In the genomic region with DNA sequence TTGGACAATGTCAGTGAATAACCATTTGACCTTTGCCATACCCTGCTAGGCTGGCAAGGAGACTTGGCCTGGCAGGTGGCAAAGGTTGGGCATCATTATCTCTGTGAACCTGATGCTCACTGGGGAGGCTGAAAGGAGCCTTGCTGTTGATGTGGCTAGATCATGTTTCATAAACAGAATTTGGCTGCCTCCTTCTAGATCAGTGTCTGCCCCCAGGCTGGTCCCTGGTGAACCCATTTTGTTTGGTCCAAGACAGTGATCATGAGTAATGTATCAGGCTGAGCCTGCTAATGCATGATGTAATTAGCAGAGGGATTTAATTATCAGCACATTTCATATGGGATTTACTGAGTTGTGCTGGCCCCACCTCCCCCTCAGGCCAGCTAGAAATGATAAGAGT, we compare ENCODE assay signal across 29 mouse cellular contexts.
DNase-seq lines count a peak whose midpoint lies in the region; ATAC-seq lines count a peak whose summit lies in the region.
"Had no signal": no experiment of that assay in that cellular context is flagged by ENCODE, and none has a peak within 500 bp of the region (broad histone marks: within the 10 kb centered on the region; RNA-seq: fewer than 3 reads in every experiment).

No protein-coding gene starts in this region.

- no peak overlapping the region for H3K9ac ChIP-seq in hindbrain, embryonic 16.5 days (ENCODE audit: low read depth, low read length)
- no peak overlapping the region for H3K9ac ChIP-seq in embryonic facial prominence, embryonic 14.5 days (ENCODE audit: low read depth, low read length)
- H3K9ac ChIP-seq: embryonic facial prominence, embryonic 12.5 days; forebrain, embryonic 13.5 days; heart, embryonic 13.5 days; hindbrain, embryonic 12.5 days; hindbrain, embryonic 15.5 days; intestine, embryonic 15.5 days had no signal

- no peaks in the 10 kb centered on the region for H3K36me3 ChIP-seq in hindbrain, embryonic 10.5 days
- no peaks in the 10 kb centered on the region for H3K36me3 ChIP-seq in hindbrain, embryonic 16.5 days (ENCODE audit: control insufficient read depth, insufficient read depth, low read length)
- H3K36me3 ChIP-seq in embryonic facial prominence, embryonic 10.5 days (replicated peaks) = no peaks in the 10 kb centered on the region
- H3K36me3 ChIP-seq in embryonic facial prominence, embryonic 14.5 days (ENCODE audit: control insufficient read depth, insufficient read depth, low read length) = no peaks in the 10 kb centered on the region
- H3K36me3 ChIP-seq: embryonic facial prominence, embryonic 12.5 days; forebrain, embryonic 10.5 days; heart, embryonic 10.5 days; heart, embryonic 13.5 days; hindbrain, embryonic 12.5 days; hindbrain, embryonic 15.5 days; intestine, embryonic 15.5 days had no signal

- peaks cover 8% of the 10 kb centered on the region; the same call in 1 of the 2 replicates for H3K4me1 ChIP-seq in hindbrain, embryonic 10.5 days (replicated peaks)
- H3K4me1 ChIP-seq in hindbrain, embryonic 16.5 days (ENCODE audit: control insufficient read depth, insufficient read depth, low read depth, low read length) = no peaks in the 10 kb centered on the region
- peaks cover 30% of the 10 kb centered on the region for H3K4me1 ChIP-seq in embryonic facial prominence, embryonic 10.5 days
- H3K4me1 ChIP-seq in embryonic facial prominence, embryonic 14.5 days (ENCODE audit: control insufficient read depth, insufficient read depth, low read length) = no peaks in the 10 kb centered on the region
- H3K4me1 ChIP-seq: embryonic facial prominence, embryonic 12.5 days; forebrain, embryonic 13.5 days; heart, embryonic 10.5 days; heart, embryonic 13.5 days; hindbrain, embryonic 12.5 days; hindbrain, embryonic 15.5 days; intestine, embryonic 15.5 days had no signal

- peak; percentile 11 for DNase-seq in adrenal gland, postnatal 14 days
- DNase-seq in adrenal gland, postnatal 10 days = no peak
- DNase-seq in hindbrain, embryonic 10.5 days (ENCODE audit: low spot score) = peak; percentile 7
- peak; percentile 31 for DNase-seq in embryonic facial prominence, embryonic 10.5 days (ENCODE audit: low spot score)
- DNase-seq in embryonic facial prominence, embryonic 14.5 days (ENCODE audit: low spot score) = peak; percentile 35
- DNase-seq in cerebellum, adult 18-20 months = no peak
- no peak for DNase-seq in thymus, postnatal 0 days (ENCODE audit: low spot score)
- DNase-seq: cerebellum, adult 2 months; cerebellum, postnatal 14 days; embryo, embryonic 11 days; gastrocnemius, postnatal 10 days; gastrocnemius, postnatal 36 days; heart, adult 2 months; heart, postnatal 14 days; heart, postnatal 4 days; kidney, adult 11 months; kidney, adult 8-10 months had no signal

- H3K27me3 ChIP-seq in hindbrain, embryonic 10.5 days (ENCODE audit: insufficient read depth, poor library complexity, severe bottlenecking) = no peaks in the 10 kb centered on the region
- H3K27me3 ChIP-seq in hindbrain, embryonic 16.5 days (replicated peaks; ENCODE audit: control insufficient read depth, insufficient read depth, low read length) = no peaks in the 10 kb centered on the region
- no peaks in the 10 kb centered on the region for H3K27me3 ChIP-seq in embryonic facial prominence, embryonic 10.5 days (replicated peaks; ENCODE audit: low read depth, poor library complexity, severe bottlenecking)
- H3K27me3 ChIP-seq in embryonic facial prominence, embryonic 14.5 days (replicated peaks; ENCODE audit: control insufficient read depth, insufficient read depth, low read length) = no peaks in the 10 kb centered on the region
- H3K27me3 ChIP-seq: embryonic facial prominence, embryonic 12.5 days; forebrain, embryonic 13.5 days; heart, embryonic 13.5 days; hindbrain, embryonic 12.5 days; hindbrain, embryonic 15.5 days; intestine, embryonic 15.5 days had no signal

- no peak overlapping the region for H3K4me2 ChIP-seq in hindbrain, embryonic 16.5 days (ENCODE audit: low read length)
- H3K4me2 ChIP-seq in embryonic facial prominence, embryonic 14.5 days (ENCODE audit: low read depth, low read length) = no peak overlapping the region
- H3K4me2 ChIP-seq: embryonic facial prominence, embryonic 12.5 days; forebrain, embryonic 13.5 days; heart, embryonic 13.5 days; hindbrain, embryonic 12.5 days; hindbrain, embryonic 15.5 days; intestine, embryonic 15.5 days had no signal

- no peak overlapping the region for H3K4me3 ChIP-seq in hindbrain, embryonic 10.5 days
- H3K4me3 ChIP-seq in hindbrain, embryonic 16.5 days (ENCODE audit: low read length) = no peak overlapping the region
- no peak overlapping the region for H3K4me3 ChIP-seq in embryonic facial prominence, embryonic 10.5 days
- no peak overlapping the region for H3K4me3 ChIP-seq in embryonic facial prominence, embryonic 14.5 days (ENCODE audit: low read depth, low read length)
- H3K4me3 ChIP-seq: embryonic facial prominence, embryonic 12.5 days; forebrain, embryonic 10.5 days; forebrain, embryonic 13.5 days; heart, adult 2 months; heart, embryonic 10.5 days; heart, embryonic 13.5 days; hindbrain, embryonic 12.5 days; hindbrain, embryonic 15.5 days; intestine, embryonic 15.5 days had no signal

- ATAC-seq in hindbrain, embryonic 16.5 days = no peak
- 0 out of 2 replicates have a peak, but pooled peaks have one; percentile 53 for ATAC-seq in embryonic facial prominence, embryonic 14.5 days (ENCODE audit: low read depth)
- ATAC-seq: activated CD4-positive, CD25-positive, alpha-beta regulatory T cell, adult 4 months; CD4-positive, CD25-positive, alpha-beta regulatory T cell, adult 4 months; forebrain, embryonic 13.5 days; forebrain, embryonic 16.5 days; intestine, embryonic 15.5 days had no signal

- no peaks in the 10 kb centered on the region for H3K9me3 ChIP-seq in hindbrain, embryonic 10.5 days
- no peaks in the 10 kb centered on the region for H3K9me3 ChIP-seq in hindbrain, embryonic 16.5 days (ENCODE audit: control insufficient read depth, low read length)
- H3K9me3 ChIP-seq in embryonic facial prominence, embryonic 10.5 days = no peaks in the 10 kb centered on the region
- H3K9me3 ChIP-seq in embryonic facial prominence, embryonic 14.5 days (ENCODE audit: control insufficient read depth, low read length) = no peaks in the 10 kb centered on the region
- H3K9me3 ChIP-seq: embryonic facial prominence, embryonic 12.5 days; forebrain, embryonic 10.5 days; forebrain, embryonic 13.5 days; heart, embryonic 10.5 days; heart, embryonic 13.5 days; hindbrain, embryonic 12.5 days; hindbrain, embryonic 15.5 days; intestine, embryonic 15.5 days had no signal

- no peak overlapping the region for H3K27ac ChIP-seq in hindbrain, embryonic 10.5 days
- no peak overlapping the region for H3K27ac ChIP-seq in hindbrain, embryonic 16.5 days (ENCODE audit: low read depth, low read length)
- no peak overlapping the region for H3K27ac ChIP-seq in embryonic facial prominence, embryonic 10.5 days (replicated peaks)
- no peak overlapping the region for H3K27ac ChIP-seq in embryonic facial prominence, embryonic 14.5 days (replicated peaks; ENCODE audit: low read depth, low read length)
- H3K27ac ChIP-seq: embryonic facial prominence, embryonic 12.5 days; forebrain, embryonic 10.5 days; forebrain, embryonic 13.5 days; heart, adult 2 months; heart, embryonic 10.5 days; heart, embryonic 13.5 days; hindbrain, embryonic 12.5 days; hindbrain, embryonic 15.5 days; intestine, embryonic 15.5 days had no signal

Comparison
In these comparisons a context has a peak if more than half of its experiments do, and no peak if none do; other contexts are left out.
1. DNase-seq: peak in adrenal gland, postnatal 14 days (single experiment), hindbrain, embryonic 10.5 days (single experiment), embryonic facial prominence, embryonic 10.5 days (single experiment) and embryonic facial prominence, embryonic 14.5 days (single experiment); none in adrenal gland, postnatal 10 days (single experiment), cerebellum, adult 18-20 months (0 of 2) and thymus, postnatal 0 days (single experiment).